Mouse (Mus musculus) 416B (cell line): ENCODE measurements around the gene Ttc38.

Experiments used
- DNase-seq: peaks from one replicate; pipeline ENCODE4 v3.0.0; 2011; ENCODE audit warnings: low read depth

The Ttc38 gene

DNA sequence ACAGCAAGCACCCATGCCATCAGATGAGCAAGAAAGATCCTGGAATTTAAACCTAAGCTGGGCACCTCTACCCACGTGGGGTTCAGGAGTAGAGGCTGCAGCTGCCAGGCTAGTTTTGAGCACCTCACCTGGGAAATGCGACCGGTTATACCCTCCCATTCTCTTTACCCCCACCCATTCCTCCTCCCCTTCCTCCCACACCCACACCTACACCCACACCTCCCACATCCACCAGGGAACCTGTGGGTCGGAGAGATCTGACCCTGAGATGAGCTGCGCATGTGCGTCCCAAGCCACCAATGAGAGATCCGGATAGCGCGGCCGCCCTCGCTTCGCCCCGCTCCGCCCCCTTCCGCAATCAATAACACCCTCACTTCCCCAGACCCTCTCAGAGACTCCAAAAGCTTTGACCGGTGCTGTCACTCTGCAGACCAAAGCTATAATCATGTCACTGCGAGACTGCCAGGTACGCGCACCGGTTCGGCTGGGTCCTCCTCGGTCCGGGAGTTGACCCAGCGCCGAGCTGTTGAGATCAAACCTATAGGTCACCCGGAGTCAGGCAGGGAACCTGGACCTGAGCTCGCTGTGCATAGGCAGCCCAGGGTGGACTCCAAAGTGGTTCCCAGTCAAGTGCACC, at the start of gene Ttc38:
Gene Ttc38, plus strand, starts transcription at position 353 of the 637 bp plus-strand sequence.
- DNase-seq = no peak

DNA sequence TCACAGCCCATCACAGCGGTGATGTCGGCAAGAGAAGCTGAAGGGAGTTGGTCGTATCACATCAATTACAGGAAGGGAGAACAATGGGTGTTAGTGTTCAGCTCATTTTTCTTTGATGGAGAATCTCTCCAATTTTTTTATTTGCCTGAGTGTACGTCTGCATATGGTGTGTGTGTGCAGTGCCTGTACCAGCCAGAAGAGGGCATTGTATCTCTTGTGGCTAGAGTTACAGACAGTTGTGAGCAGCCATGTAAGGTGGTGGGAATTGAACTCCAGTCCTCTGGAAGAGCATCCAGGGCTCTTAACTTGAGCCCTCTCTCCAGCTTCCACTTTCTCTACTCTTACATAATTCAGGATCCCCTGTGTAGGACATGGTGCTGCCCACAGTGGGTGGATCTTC, 49.0 kb upstream of the Ttc38 start:
- peak; percentile 8 for DNase-seq

DNA sequence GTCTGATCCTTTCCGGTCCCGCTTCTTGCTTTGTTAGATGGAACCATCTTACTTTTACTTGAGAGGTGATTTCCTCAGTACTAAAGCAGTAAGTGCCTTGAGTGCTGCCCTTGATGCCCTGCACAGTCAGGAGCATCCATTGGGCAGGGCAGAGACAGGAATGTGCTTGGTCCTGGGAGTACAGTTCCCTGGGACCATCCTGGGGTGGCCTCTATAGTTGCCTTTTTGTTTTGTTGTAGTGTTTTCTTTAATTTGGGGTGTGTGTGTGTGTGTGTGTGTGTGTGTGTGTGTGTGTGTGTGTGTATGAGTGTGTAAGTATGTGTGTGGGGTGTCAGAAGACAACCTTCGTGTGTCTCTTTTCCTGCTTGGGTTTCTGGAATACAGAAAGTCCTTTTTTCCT, 47.8 kb upstream of the Ttc38 start:
- DNase-seq = no peak

DNA sequence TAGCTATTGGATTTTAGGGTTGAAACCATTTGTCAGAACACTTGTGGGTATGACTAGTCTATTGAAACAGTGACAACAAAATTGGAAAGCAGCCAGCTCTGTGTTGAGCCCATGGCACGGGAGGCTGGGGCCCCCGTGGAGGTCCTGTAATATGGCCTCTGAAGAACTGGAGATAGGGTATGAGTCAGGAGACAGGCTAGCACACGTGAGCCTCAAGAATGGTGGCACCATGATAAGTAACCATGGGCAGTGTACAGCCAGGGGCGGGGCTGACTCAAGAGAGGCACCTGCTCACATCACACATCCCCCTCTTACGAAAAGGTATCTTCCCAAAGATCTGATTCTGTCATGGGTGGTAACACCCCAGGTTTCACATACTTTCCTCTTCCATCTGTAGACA, 45.4 kb upstream of the Ttc38 start:
- DNase-seq = no peak

DNA sequence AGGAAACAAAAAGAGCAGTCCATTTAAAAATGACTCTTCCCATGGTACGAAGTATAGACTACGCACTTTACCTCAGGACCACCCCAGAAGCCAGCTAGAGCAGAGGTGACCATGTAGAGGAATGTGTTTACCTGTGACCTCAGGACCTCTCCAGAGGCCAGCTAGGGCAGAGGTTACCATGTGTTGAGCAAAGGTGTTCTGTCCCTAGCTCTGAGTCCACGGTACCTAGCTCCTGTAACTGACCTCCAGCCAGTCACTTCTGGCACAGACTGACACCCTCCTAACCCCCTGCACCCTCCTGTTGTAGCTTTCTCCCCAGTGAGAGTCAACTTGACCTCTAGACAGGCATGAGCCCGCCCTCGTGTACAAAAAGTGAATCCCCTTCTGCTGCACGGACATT, 44.6 kb upstream of the Ttc38 start:
- no peak for DNase-seq

DNA sequence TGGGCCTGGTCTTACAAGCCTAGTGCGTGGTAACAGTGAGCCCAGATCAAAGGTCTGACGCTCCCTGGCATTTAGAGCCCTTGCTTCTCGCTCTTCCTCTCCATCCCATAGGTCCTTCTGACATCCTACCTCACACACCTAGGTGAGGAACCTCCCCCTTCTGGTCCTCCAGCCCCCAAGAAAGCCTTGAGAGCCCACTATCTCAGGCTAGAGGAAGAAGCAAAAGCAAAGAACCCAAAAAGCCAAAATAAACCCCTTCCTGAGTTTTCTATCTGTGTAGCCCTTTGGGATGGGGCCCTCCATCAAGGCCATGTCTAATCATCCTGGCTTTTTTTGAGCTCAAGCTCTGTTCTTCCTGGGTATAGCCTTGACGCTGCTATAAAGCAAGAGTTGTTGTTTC, 44.1 kb upstream of the Ttc38 start:
- DNase-seq = no peak

DNA sequence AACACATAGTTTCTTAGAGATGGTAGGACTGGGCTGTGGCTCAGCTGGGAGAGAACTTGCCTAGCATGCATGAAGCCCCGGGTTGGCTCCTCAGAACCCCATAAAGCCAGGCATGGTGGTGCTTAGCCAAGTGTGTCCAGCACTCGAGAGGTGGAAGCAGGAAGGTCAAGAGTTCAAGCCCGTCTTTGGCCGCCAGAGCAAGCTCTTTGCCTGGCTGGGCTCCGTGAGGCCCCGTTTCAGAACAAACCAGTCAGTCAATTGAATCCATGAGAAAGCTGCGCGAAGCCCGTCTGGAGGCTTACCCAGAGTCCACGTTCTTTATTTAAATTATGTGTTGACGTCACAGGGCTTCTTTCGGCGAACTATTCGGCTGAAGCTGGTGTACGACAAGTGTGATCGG, 43.5 kb upstream of the Ttc38 start:
- DNase-seq = no peak

DNA sequence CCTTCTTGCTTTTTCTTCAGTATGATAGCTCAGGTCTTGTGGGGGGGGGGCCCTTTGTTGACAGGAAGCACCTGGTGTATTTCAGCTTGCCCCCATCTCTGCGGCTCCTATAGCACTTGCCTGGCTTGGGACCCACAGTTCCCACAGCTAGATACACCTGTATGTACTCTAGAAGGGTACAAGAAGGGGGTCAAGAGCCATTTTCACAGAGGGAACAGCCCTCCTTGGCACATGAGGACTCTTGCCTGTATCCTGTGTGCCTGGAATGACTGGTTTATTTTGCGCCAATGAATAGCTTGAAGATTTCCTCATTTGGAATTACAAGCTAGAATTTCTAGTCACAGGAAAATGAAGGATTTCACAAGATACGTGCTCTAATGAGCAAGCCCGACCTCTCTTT, 40.7 kb upstream of the Ttc38 start:
- DNase-seq = no peak

DNA sequence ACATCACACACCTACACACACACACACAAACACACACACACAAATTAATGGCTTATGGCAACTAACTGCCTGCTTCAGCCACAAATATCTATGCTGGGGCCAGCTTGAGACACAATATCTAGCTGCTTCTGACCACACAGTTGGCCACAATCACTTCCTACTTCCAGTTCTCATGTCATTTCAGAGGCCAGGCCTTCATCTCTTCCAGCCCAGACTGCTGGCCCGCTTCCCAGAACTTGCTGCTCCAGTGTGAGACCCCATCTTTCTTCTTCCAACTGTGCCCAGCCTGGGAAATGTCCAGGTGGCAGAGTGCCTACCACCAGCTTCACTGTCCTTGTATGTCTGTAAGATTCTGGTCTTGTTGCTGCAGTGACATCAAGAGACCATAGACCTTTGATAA, 39.3 kb upstream of the Ttc38 start:
- peak; percentile 69 for DNase-seq

DNA sequence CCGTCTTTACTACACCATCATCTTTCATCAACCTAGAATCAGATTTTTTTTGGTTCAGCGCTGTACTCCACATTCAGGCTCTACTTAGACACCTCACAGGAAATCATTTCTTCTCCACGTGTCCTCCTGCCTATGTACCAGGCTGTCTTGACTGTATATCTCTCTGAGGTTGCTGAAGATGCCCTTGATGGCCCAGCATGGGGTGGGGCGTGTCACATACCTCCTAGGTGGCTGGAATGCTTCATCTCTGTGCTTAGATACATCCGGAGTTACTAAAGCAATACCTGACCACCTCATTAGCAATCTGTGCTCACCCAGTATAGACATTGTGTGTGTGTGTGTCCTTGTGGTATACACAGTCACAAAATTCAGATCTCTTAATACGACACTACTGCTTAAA, 36.6 kb upstream of the Ttc38 start:
- DNase-seq = no peak

DNA sequence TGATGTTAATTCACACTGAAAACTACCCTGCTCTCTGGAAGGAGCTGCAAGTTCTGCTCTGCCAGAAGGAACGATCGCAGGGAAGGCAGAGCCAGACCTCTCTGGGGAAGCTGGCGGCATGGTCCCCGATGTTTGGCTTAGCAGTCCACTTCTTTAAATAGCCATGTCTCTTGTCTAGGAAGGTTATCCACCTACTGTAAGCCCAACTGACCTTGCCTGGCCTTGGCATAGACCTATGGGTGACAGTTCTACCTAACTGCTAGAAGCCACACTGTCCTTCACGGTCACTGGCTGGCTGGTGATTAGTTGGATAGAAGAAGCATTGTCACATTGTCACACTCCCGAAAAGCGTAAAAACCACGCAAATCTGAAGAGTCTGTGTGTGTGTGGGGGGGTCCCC, 33.4 kb upstream of the Ttc38 start:
- no peak for DNase-seq

DNA sequence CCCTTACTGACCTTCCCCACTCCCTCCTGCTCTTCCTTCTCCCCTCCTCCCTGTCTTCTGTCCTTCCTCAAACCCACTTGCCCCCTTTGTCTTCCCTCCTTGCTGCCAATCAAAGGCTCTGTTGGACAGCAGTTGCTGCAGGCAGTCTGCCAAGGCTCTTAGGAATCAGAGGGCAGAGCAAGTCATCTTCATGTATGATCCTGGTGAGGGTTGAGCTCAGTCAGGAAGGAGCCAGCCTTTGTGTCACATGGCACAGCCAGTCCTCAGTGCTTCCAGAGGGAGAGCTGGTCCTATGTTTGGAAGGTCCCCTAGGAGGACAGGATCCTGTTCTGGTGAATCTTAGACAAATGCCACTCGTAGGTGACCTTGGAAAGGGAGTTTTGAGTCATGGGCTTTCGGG, 29.2 kb upstream of the Ttc38 start:
- no peak for DNase-seq

DNA sequence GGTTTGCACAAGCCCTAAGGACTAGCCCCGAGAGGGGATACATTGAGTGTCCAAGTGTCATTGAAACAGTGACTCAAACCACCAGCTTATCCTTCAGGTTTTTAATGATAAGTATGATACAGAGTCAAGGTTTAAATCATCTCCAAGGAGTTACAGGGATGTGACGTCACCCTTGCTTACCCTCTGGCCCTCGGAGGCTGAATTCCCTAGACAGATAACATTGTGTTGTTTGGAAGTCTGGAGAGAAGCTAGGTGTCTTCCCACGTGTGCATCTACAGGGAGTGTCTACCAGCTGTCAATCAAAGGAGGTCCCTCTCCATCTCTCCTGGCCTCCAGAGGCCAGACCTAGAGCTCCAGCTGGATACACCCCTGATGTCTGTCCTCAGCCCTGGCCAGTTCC, 25.2 kb upstream of the Ttc38 start:
- no peak for DNase-seq

DNA sequence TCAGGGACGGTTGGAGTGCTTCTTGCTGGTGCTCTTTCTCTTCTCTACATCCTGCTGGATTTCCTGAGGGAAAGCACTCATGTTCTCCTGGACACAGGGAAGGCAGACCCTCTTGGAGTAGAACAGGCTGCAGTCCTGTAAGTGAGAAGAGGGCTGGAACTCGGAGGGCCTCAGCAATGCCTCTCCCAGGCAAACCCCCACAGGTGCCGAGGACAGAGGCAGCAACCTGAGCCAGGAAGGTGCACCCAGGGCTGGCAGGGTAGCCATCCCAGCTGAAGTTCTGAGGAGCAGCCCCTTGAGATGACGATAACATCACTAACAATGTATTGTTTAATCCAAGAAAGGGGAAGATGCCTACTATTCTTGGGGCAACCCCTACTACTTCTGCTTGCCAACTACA, 24.7 kb upstream of the Ttc38 start:
- no peak for DNase-seq

DNA sequence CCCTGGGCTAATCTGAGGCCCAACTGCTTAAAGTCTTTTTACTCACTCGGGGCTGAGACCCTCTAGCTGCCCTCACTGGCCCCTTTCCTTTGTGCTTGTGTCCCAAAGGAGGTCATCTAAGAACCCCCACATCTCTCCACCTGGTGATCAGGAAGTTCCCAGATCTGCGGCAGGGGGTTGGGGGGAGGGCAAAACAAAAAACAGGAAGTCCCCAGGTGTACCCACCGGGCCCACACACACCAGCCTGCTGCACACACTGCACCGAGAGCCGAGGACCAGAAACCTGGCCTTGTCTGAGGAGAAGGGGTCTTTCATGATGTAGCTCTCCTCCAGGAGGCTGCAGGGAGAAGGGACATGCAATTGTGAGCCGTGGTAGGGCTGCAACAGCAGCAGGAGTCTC, 24.1 kb upstream of the Ttc38 start:
- DNase-seq = no peak

DNA sequence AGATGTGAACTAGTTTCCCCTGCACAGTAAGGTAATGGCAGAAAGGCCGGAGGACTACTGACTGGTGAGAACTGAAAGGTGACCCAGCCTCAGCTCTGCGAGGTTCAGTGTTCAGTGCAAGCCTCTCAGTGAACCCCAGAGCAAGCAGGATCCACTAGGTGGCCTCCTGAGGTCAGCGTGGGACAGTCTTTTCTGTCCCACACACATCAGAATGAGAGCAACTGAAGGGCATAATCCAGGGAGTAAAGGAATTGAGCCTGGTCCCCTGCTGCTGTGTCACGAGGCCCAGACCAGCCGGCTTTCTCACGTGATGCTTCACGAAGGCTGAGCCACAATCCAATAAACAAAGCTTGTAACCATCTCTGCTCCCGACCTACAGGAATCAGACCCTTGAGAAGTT, 23.7 kb upstream of the Ttc38 start:
- no peak for DNase-seq

DNA sequence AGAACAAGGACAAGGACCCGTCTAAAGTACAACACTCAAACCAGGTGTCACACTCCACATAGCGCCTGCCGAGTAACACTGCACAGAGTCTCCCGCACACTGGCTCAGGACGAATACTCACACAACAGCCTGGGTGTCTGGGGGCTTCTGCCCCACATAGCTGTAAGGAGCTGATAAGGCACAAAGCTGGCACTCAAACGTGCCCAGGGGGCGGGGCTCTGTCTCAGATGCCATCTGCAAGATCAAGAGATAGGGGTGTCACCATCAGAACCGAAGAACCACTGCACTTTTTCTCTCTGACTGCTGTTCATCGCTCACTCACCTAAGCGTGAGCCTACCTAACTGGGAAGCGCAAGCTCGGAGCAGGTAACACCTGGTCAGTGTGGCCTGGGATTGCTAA, 23.0 kb upstream of the Ttc38 start:
- no peak for DNase-seq

DNA sequence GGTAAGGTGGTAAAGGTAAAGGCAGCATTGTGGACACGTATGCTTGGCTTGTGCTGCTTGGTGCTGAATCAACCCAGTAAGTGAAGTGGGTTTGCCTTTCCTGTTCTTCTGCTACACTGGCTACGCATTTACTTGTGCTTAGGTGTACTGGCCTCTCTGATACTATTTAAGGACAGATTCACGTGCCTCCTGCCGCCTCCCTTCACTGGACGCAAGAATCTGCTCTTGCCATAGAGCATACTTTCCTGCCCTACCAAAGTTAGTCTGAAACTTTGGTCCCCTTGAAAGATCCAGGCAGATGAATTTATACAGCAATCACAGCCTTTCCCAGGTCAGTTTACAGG, 21.7 kb upstream of the Ttc38 start:
- DNase-seq = peak; percentile 5

DNA sequence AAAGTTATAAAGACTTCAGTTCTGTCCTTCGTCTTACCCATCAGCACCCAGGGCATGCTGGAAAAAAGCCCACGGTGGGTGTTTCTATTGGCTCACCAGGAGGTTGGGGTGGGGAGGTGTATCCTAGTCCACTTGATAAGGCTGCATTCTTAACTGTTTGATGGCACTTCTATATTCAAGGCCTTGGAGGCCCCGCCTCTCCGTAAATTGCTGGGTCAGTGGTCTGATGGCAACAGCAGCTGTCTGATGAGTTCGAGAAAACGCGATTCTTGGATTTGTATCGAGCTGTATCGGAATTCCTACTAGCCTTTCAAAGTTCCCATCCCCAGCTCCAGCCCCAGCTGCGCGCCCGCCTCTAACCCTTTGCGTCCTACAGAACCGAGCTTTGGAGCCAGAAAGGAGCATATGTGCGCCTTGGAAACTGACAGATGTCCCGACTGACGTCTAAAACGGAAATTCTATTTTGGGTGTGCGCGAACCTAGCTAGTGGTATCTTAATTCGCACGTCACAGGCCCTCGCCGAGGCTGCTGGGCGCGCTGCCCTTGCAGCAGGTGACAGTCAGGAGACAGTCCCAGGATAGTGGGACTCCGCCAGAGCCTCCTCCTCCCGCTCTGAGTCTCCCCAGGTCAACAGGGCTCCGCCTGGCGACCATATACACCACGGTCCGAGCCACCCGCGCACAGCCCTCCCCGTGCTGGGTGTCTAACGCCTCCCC, 21.1 kb upstream of the Ttc38 start:
- DNase-seq = no peak

DNA sequence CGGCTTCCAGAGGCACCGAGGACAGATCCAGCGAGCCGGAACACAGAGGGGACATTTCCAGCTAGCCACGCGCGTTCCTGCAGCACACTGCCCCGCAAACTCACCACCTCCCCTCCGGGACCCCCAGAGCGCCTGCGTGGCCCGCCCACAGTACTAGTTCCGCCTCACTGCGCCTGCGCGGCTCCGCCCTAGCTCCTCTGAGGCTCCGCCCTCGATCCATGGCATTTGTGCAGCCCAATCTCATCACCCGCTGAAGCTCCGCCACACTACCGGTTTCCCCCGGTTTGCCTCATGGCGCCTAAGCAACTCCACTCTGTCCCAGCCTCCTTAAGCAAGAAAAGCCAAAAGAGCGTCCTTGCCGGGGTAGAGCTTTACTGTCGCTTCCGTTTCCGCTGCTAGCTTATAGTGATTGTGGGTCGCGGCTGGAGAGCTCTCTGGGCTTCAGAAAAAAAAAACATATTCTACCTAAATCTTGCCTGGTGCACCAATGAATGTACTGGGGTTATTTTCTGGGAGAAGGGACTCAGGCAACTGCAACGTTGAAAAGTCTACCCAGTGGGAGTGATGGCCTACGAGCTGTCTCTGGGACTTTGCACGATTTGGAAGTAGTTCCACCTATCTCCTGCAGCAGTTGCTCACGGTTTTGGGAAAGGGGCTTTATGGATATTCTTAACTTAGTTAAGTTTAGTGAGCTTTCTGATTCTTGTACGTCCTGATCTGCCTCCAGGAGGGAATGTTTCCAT, 20.4 kb upstream of the Ttc38 start, which contains the start of gene Cdpf1:
Gene Cdpf1, minus strand, starts transcription at position 163 of the 743 bp plus-strand sequence.
- peak; percentile 96 for DNase-seq

DNA sequence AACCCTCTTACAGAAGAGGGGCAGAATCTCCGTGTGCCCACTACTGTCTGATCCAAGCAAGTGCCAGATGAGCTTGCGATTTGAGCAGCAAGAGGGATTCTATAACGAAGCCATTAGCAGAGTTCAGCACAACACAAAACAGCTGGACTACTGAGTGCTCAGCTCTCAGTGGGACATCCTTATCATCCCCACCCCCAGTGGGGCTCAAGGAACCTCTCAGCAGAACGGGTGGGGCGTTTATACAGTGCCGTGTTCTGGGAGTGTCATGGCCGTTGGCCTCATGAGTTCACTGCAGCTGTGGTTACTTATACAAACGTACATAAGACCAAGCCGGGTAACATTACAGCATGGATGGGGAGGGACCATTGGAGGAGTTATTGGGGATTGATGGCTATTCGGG, 18.7 kb upstream of the Ttc38 start:
- no peak for DNase-seq

DNA sequence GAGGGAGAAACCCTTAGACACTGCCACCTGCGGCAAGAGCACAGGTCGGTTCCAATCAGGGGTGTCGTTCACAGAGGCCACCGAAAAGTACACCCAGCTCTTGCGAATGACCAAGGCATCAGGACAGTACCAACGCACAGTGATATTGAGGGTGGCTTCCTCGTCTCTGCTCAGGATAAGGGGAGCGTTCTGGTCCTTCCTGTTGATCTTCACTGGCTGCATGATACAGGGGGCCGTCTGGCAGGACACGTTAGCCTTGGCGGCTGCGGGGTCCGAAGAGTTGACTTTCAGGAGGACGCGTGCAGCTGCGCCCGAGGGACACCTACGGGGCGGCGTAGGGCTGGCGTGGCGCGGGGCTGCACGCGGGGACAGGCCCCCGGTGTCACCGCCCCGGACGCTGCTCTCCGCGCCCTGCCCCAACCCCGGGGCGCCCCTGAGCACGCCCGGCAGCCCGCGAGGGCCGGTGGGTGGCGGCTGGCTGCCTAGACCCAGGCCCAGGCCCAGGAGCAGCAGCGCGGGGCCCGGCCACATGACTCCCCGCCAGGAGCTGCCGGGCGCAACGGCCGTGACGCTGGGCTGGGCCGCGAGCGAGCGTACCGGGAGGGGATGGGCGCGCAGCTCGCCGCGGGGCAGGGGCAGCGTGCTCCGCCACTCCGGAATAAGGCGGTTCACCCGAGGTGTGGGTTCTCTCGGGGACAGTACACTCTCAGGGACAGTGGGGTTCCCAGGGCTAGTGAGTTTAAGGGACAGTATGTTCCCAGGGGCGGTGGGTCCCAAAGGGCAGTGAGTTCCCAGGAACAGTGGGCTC, 10.7 kb upstream of the Ttc38 start, which contains the start of gene Pkdrej:
Gene Pkdrej, minus strand, starts transcription at position 532 of the 808 bp plus-strand sequence.
- DNase-seq = no peak

DNA sequence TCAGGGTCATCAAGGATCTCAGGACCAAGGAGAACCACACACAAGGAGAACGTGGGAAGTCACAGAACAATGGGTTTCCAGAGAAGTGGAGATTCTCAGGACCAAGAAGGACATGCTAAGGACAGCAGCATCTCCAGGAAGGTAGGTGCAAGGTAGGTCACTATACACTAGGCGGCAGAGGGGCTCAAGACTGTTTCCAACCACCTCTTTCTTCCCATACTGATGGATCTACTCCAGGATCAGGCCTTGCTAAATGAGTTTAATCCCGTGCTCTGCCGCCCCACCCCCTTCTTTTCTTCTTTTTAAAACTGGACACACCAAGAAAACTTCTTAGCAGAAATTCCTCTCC, 10.1 kb upstream of the Ttc38 start:
- DNase-seq = no peak
